Mouse (Mus musculus) forebrain, postnatal 0 days (tissue): ENCODE results near the gene Trappc4. TPM values are rescaled to one million over a fixed set of nuclear protein-coding genes. Genes with fewer than 3 reads are reported as not detected.
"Not testable (repeated sequence)": the region's sequence is repeated elsewhere in the genome, so short reads cannot be mapped to it uniquely, and the experiment has no call there.

Experiments used
- ATAC-seq: fragments of 200-750 bp; cut with Nextera tagmentation; 2 replicates; pipeline ENCODE4 v1.8.0; 2017; ENCODE audit warnings: mild to moderate bottlenecking, moderate library complexity
- DNase-seq: peaks from one replicate; pipeline ENCODE4 v3.0.0-alpha.2; 2015
- H3K27ac ChIP-seq: fragments of 300-500 bp; sonication (generic); 2 replicates; pipeline ENCODE4 v1.5.1; 2014; ENCODE audit warnings: low read depth, mild to moderate bottlenecking, antibody characterized with exemption, low read length, moderate library complexity, mixed read lengths
- H3K27me3 ChIP-seq: fragments of 300-500 bp; sonication (generic); 2 replicates; pipeline ENCODE4 v1.6.1; 2014; ENCODE audit warnings: mild to moderate bottlenecking, low read length, mixed read lengths; ENCODE audit not compliant: insufficient read depth
- H3K36me3 ChIP-seq: fragments of 300-500 bp; sonication (generic); 2 replicates; pipeline ENCODE4 v1.6.1; 2014; ENCODE audit warnings: mild to moderate bottlenecking, moderate library complexity; ENCODE audit not compliant: insufficient read depth
- H3K4me1 ChIP-seq: fragments of 300-500 bp; sonication (generic); 2 replicates; pipeline ENCODE4 v1.6.1; 2014; ENCODE audit warnings: antibody characterized with exemption; ENCODE audit not compliant: insufficient read depth
- H3K4me2 ChIP-seq: fragments of 300-500 bp; sonication (generic); 2 replicates; pipeline ENCODE4 v1.6.1; 2014; ENCODE audit warnings: low read depth, mild to moderate bottlenecking, moderate library complexity
- H3K4me3 ChIP-seq: fragments of 300-500 bp; sonication (generic); 2 replicates; pipeline ENCODE4 v1.5.1; 2014; ENCODE audit warnings: low read depth, low read length, mixed read lengths
- H3K9ac ChIP-seq: fragments of 300-500 bp; sonication (generic); 2 replicates; pipeline ENCODE4 v1.6.1; 2014; ENCODE audit warnings: mild to moderate bottlenecking
- H3K9me3 ChIP-seq: fragments of 300-500 bp; sonication (generic); 2 replicates; pipeline ENCODE4 v1.6.1; 2016; ENCODE audit warnings: low read length
- CTCF ChIP-seq: sonication (generic); IDR thresholded peaks from 2 replicates; pipeline ENCODE4 v1.5.1; 2016; ENCODE audit warnings: antibody characterized with exemption, control low read depth, low read depth
- WGBS: fragments of 180-500 bp; shearing (Covaris S2); extraction: QIAGEN DNeasy Blood & Tissue Kit; methylation state at CpG from one replicate; pipeline ENCODE4 v1.1.7; 2014; 5-methylcytosine and 5-hydroxymethylcytosine counted together
- polyA plus RNA-seq: library from polyadenylated mRNA; unstranded; fragments of >200 nt; fragmentation: Nextera tagmentation; extraction: Ambion mirVana; gene quantifications from 2 replicates; pipeline ENCODE4 v1.2.1, GENCODE M21; 2015
- total RNA-seq: library from RNA; depleted of rRNA; stranded (reverse); fragments of >200 nt; gene quantifications from 2 replicates; pipeline ENCODE4 v1.2.3, GENCODE M21; 2014

Trappc4 gene
- total and polyA plus RNA-seq, 2 experiments from 2014 or later, result 195 to 369 TPM

GRCm38 (mm10) chr9:44435747-44436146, 28.3 kb upstream of the Trappc4 start:
- DNase-seq (no peak), ATAC-seq (no peak)
- Histone ChIP-seq H3K27me3 (no peaks in the 10 kb centered on the region), H3K27ac (no peak overlapping the region), H3K4me2 (no peak overlapping the region), H3K4me1 (no peaks in the 10 kb centered on the region), H3K36me3 (no peaks in the 10 kb centered on the region), H3K9me3 (no peaks in the 10 kb centered on the region), H3K4me3 (no peak overlapping the region), H3K9ac (no peak overlapping the region)
- WGBS, result 86% methylated on average over 6 of the region's 6 CpGs
- no peak for TF ChIP-seq CTCF

- Histone ChIP-seq H3K4me1 (no peaks in the 10 kb centered on the region), H3K27ac (no peak overlapping the region), H3K27me3 (no peaks in the 10 kb centered on the region), H3K9me3 (no peaks in the 10 kb centered on the region), H3K4me3 (no peak overlapping the region), H3K4me2 (no peak overlapping the region), H3K36me3 (no peaks in the 10 kb centered on the region), H3K9ac (no peak overlapping the region)
- ATAC-seq (no peak), DNase-seq (no peak)
- 58% methylated on average over 5 of the region's 5 CpGs for WGBS
- TF ChIP-seq CTCF, result no peak
Measured at GRCm38 (mm10) chr9:44432577-44433185, 25.3 kb upstream of the Trappc4 start.

- H3K36me3 ChIP-seq, result no peaks in the 10 kb centered on the region
- H3K4me2 ChIP-seq, result no peak overlapping the region
- ATAC-seq, result no peak
- WGBS, result 80% methylated on average over 4 of the region's 4 CpGs
- H3K9ac ChIP-seq, result no peak overlapping the region
- no peaks in the 10 kb centered on the region for H3K4me1 ChIP-seq
- no peak for DNase-seq
- H3K27me3 ChIP-seq, result no peaks in the 10 kb centered on the region
- no peak overlapping the region for H3K4me3 ChIP-seq
- no peaks in the 10 kb centered on the region for H3K9me3 ChIP-seq
- no peak overlapping the region for H3K27ac ChIP-seq
- no peak for TF ChIP-seq CTCF
Measured at GRCm38 (mm10) chr9:44423576-44423975, 16.2 kb upstream of the Trappc4 start.

GRCm38 (mm10) chr9:44420280-44420898, 13.0 kb upstream of the Trappc4 start:
- H3K27me3 ChIP-seq, result no peaks in the 10 kb centered on the region
- H3K4me2 ChIP-seq, result no peak overlapping the region
- ATAC-seq (no peak), DNase-seq (no peak)
- no peaks in the 10 kb centered on the region for H3K9me3 ChIP-seq
- WGBS, result 78% methylated on average over 5 of the region's 5 CpGs
- no peak overlapping the region for H3K27ac ChIP-seq
- H3K4me3 ChIP-seq, result no peak overlapping the region
- TF ChIP-seq CTCF, result no peak
- H3K36me3 ChIP-seq, result no peaks in the 10 kb centered on the region
- H3K9ac ChIP-seq, result no peak overlapping the region
- H3K4me1 ChIP-seq, result peaks cover 6% of the 10 kb centered on the region; the same call in 1 of the 2 replicates

GRCm38 (mm10) chr9:44419730-44420129, 12.3 kb upstream of the Trappc4 start:
- H3K4me3 ChIP-seq, H3K27me3 ChIP-seq, H3K36me3 ChIP-seq, H3K4me1 ChIP-seq, DNase-seq, H3K27ac ChIP-seq, H3K9ac ChIP-seq, H3K9me3 ChIP-seq, ATAC-seq, H3K4me2 ChIP-seq: not testable (repeated sequence)
- 97% methylated on average over 9 of the region's 9 CpGs for WGBS

- Histone ChIP-seq H3K4me1 (peaks cover 6% of the 10 kb centered on the region; the same call in 1 of the 2 replicates), H3K4me3 (peak within 1 kb of the TSS; percentile 72), H3K27me3 (no peaks in the 10 kb centered on the region), H3K27ac (peak within 1 kb of the TSS; percentile 77), H3K36me3 (no peaks in the 10 kb centered on the region), H3K9ac (peak within 1 kb of the TSS; percentile 76), H3K9me3 (no peaks in the 10 kb centered on the region), H3K4me2 (peak within 1 kb of the TSS; percentile 98)
- no peak for ATAC-seq
- 75% methylated on average over 14 of the region's 14 CpGs for WGBS
- TF ChIP-seq CTCF, result no peak
- no peak for DNase-seq
Measured at GRCm38 (mm10) chr9:44418519-44419385, 11.4 kb upstream of the Trappc4 start, which contains the start of gene Ccdc84. Gene Ccdc84, minus strand, starts transcription at chr9:44418569.
